Mouse (Mus musculus): ENCODE results near the gene Gm5475.
A peak's percentile ranks its signal among the peaks of the same experiment; 100 is the strongest.
"Not testable (repeated sequence)": the region's sequence is repeated elsewhere in the genome, so short reads cannot be mapped to it uniquely, and the experiment has no call there.

The Gm5475 gene

GRCm38 (mm10) chr15:100421758-100422197 is at the start of gene Gm5475:
TSS of gene Gm5475 (plus strand) at chr15:100422147.
- DNase-seq = not testable (repeated sequence)

DNA sequence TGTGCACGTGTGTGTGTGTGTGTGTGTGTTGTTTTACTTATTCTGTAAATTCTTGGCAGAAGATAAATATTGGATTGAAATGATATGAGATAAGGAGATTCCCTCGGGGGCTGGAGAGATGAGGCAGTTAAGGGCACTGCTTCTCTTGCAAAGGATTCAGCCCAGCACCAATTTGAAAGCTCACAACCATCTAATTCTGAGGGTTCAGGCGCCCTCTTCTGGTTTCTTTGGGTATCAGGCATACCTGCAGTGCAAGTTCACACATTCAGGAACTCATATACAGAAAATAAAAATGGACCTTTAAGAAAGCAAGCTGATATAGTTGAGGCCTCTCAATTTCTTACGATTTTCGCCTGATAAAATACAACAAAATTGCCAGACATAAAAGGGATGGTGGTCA is 46.9 kb upstream of the Gm5475 start:
- DNase-seq = peak; percentile 27

- DNase-seq = not testable (repeated sequence)
Measured at GRCm38 (mm10) chr15:100377847-100378505, 44.0 kb upstream of the Gm5475 start.

- DNase-seq = no peak
Measured at GRCm38 (mm10) chr15:100379658-100380057, 42.3 kb upstream of the Gm5475 start.

GRCm38 (mm10) chr15:100380104-100380503 is 41.8 kb upstream of the Gm5475 start:
- DNase-seq = no peak

GRCm38 (mm10) chr15:100385705-100386104 is 36.2 kb upstream of the Gm5475 start:
- DNase-seq = no peak

DNA sequence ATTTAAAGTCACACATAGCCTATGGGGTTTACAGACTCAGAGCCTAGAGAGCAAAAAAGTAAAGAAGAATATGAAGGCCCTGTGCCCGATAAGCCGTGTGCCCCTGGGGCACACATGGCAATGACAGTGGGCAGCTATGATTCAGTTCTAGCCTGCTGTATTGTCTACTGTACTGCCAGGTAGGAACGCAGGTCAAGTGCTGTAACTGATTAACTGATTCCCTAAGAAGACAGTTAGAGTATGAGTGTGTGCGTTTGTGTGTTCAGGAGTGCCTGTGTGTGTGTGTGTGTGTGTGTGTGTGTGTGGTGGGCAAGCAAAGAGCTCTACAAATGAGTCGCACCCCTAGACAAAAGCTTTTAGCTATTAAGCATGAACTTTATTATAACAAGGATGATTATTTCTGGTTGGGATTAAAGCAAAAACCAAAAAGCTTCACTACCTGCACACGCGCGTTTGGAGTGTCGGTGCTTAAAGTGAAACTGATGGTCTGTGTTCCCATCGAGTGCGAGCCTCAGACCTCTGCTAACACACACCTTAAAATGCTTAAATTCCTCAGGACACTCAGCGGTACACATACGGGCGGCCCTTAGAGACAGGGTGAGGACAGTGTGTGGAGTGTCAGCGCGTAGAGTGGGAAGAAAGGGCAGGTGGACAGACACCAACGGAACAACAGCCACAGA is 34.3 kb upstream of the Gm5475 start:
- DNase-seq = no peak

DNA sequence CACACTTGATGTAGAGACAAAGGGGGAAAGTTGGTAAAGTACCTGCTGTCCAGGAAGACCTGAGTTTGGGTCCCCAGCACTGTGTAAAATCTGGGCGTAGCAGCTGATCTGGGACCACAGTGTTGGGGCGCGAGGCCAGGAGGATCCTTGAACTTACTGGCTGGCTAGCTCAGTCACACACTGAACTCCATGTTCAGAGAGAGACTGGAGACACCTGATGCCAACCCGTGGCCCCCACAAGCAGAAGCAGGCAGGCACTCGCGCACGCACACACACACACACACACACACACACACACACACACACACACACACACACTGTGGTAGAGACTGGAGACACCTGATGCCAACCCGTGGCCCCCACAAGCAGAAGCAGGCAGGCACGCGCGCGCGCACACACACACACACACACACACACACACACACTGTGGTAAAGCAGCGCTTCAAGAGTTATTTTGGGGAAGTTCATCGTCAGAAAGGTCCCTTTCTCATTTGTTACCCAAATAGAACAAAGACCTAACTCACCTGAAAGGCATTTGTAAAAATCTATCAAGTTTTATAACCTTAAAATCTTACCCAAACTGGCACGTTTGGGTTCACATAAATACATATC is 33.6 kb upstream of the Gm5475 start:
- no peak for DNase-seq

DNA sequence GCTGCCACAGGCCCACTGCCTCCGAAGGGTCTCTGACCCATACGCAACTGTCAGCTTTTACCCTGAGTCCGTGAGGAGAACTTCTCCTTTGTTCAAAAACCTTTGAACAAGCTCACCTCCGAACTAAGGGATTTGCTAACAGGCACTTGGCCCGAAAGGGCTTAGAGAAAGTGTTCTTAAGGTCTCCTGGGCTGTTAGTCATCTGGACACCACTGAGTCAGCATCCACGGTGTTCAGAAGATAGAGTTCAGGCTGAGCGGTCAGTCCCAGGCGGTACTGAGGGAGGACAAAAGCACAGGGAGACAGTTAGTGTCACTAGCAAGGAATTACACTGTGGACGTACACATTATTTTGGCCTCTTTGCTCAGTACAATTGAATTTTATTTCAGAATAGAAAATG is 33.1 kb upstream of the Gm5475 start:
- no peak for DNase-seq

GRCm38 (mm10) chr15:100391066-100391465 is 30.9 kb upstream of the Gm5475 start:
- DNase-seq = no peak

GRCm38 (mm10) chr15:100391599-100391998 is 30.3 kb upstream of the Gm5475 start:
- DNase-seq = no peak

DNA sequence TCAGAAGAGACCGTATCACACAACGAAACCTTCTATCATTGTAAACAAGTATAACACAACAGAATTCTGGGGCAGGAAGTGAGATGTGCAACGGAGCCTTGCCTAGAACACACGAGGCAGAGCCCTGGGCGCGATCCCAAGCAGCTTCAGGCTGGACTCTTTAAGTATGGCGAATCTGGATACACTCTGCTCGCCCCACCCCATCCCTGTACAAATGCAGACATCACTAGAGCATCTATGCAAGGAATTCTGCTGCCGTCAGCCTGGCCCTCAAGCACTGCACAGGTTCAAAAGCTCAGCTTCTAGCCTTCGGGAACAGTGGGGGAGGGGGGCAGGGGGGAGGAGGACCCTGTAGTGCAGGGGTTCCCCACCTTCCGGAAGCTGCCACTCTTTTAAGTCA is 28.9 kb upstream of the Gm5475 start:
- no peak for DNase-seq

DNA sequence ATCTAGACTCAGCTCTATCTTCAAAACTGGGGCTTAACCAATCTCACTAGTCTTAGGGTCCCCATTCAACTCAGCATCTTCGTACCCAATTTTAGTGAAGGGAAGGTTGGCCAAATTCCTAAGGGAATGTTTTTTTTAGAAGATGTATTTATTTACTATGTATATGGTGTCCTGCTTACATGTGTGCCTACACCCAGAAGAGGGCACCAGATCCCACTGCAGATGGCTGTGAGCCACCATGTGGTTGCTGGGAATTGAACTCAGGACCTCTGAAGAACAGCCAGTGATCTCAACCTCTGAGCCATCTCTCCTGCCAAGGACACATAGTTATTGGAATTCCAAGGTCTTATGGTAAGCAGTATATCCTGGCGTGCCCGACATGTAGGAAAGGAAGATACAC is 26.4 kb upstream of the Gm5475 start:
- no peak for DNase-seq

GRCm38 (mm10) chr15:100400592-100401250 is 21.2 kb upstream of the Gm5475 start:
- DNase-seq = no peak

DNA sequence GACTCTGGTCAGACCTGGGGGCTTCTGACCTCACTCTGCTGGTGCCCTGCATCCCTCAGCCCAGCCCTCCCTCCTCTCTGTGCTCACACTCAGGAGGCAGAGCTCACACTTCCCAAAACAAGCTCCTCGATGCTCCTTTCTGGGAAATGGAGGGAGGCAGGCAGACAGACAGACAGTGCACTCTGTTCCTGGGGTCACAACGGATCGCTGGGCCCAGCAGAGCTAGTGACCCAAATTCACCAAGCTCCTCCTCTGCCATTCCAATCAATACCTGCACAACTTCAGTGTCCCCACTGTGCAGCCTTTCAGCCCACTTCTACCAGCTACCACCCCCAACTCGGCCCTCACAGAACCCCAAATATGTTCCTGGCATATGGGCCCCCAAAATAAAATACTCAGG is 20.1 kb upstream of the Gm5475 start:
- no peak for DNase-seq

DNA sequence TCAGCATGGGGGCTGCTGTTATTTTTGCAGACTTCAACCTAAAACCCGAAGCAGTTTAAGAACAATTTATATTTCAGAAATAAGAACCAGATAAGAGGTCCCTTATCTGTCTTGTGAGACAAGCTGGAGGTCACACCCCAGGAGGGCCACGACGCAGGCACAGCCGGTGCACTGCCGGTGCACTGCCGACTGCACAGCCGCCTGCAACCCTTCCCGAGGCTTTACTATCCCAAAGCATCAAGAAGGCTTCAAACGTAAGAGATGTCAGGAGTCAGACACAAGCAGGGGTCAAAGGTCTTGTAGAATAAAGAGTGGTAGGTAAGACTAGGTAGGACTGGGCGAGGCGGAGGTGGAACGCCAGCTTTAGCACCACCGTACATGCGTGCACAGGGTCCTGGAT is 19.6 kb upstream of the Gm5475 start:
- DNase-seq = no peak

DNA sequence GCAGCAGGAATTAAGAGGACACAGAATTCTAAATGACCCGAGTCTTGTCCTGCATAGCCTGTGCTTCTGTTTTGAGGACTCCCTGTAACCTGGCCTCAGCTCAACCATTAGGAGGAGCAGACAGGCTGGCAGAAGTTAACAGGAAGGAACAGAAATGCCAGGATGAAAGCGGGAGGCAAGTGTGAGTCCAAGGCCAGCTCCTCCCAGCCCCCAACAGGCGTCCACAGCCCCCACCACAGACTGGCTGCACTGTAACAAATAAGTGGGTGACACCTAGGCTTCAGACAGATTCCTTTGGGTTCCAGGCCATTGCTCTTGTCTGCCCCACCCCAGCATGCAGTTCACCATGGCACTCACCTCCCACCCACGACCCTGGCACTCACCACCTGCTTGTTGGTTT is 19.1 kb upstream of the Gm5475 start:
- DNase-seq = no peak

GRCm38 (mm10) chr15:100403318-100404000 is 18.5 kb upstream of the Gm5475 start:
- DNase-seq = no peak

GRCm38 (mm10) chr15:100406088-100406487 is 15.9 kb upstream of the Gm5475 start:
- DNase-seq = no peak

DNA sequence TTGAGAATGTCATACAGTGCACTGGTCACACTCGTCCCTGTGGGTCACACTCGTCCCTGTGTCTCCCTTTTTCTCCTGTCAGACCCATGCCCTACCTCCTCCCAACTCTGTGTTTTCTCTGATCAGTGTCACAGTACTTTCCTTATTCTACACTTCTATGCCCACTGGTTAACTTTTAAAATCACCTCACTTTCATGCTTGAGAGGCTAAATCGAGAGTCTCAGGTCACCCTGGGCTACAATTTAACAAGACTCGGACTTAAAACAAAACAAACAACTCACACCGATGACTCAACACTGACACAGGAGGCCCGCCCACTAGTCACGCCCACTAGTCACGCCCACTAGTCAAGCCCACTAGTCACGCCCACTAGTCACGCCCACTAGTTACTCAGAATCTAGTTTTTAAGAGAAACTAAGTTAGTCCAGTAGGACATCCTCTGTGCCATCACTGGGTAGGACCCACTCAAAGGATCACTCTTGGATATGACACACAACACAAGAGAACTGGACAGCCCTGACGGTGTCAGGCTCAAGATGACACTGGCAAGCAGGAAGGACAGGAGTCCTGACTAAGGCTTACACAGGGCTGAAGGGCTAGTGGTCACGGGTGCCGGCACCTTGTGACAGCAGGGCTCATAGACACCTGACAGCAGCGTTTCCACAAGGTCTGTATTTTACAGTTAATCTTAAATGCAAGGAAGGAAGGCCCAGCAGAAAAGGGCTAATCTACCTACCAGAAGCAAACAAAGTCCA is 10.9 kb upstream of the Gm5475 start:
- DNase-seq = no peak

GRCm38 (mm10) chr15:100411731-100412130 is 10.2 kb upstream of the Gm5475 start:
- no peak for DNase-seq

GRCm38 (mm10) chr15:100413306-100413705 is 8.6 kb upstream of the Gm5475 start:
- DNase-seq = no peak

All from cerebellum, adult 11 months (tissue).